Mouse (Mus musculus): ENCODE data around the gene Vps52. TPM values are rescaled to one million over a fixed set of nuclear protein-coding genes. Genes with fewer than 3 reads are reported as not detected.

Gene Vps52
- polyA plus RNA-seq, 1 experiment from 2014 or later = 21.9 TPM

- no peak for ATAC-seq (ENCODE audit: low read depth)
- no peak overlapping the region for H3K4me2 ChIP-seq (ENCODE audit: low read depth, low read length)
- H3K36me3 ChIP-seq (ENCODE audit: control insufficient read depth, insufficient read depth) = peaks cover 17% of the 10 kb centered on the region
- no peak overlapping the region for H3K9ac ChIP-seq (ENCODE audit: low read depth, low read length)
- H3K4me3 ChIP-seq (ENCODE audit: low read depth, low read length) = no peak overlapping the region
- H3K27me3 ChIP-seq (ENCODE audit: control insufficient read depth, insufficient read depth, low read depth, low read length) = no peaks in the 10 kb centered on the region
- H3K4me1 ChIP-seq (ENCODE audit: control insufficient read depth, low read depth, low read length) = peaks cover 28% of the 10 kb centered on the region
- 80% methylated on average over 6 of the region's 6 CpGs for WGBS (ENCODE audit: insufficient replicate concordance)
- no peak overlapping the region for H3K27ac ChIP-seq (ENCODE audit: low read length)
- no peaks in the 10 kb centered on the region for H3K9me3 ChIP-seq (replicated peaks; ENCODE audit: control insufficient read depth, low read length)
Measured at GRCm38 (mm10) chr17:33957493-33957892, 1.9 kb downstream of the Vps52 start.

GRCm38 (mm10) chr17:33958451-33958850, 2.8 kb downstream of the Vps52 start:
- Histone ChIP-seq H3K36me3 (ENCODE audit: control insufficient read depth, insufficient read depth) (peaks cover 8% of the 10 kb centered on the region), H3K27ac (ENCODE audit: low read length) (no peak overlapping the region), H3K27me3 (ENCODE audit: control insufficient read depth, insufficient read depth, low read depth, low read length) (no peaks in the 10 kb centered on the region), H3K4me3 (ENCODE audit: low read depth, low read length) (no peak overlapping the region), H3K4me1 (ENCODE audit: control insufficient read depth, low read depth, low read length) (peaks cover 19% of the 10 kb centered on the region), H3K9ac (ENCODE audit: low read depth, low read length) (no peak overlapping the region), H3K9me3 (replicated peaks; ENCODE audit: control insufficient read depth, low read length) (no peaks in the 10 kb centered on the region), H3K4me2 (ENCODE audit: low read depth, low read length) (no peak overlapping the region)
- no peak for ATAC-seq (ENCODE audit: low read depth)
- 88% methylated on average over 11 of the region's 11 CpGs for WGBS (ENCODE audit: insufficient replicate concordance)

- Histone ChIP-seq H3K4me3 (ENCODE audit: low read depth, low read length) (no peak overlapping the region), H3K9ac (ENCODE audit: low read depth, low read length) (no peak overlapping the region), H3K4me2 (ENCODE audit: low read depth, low read length) (no peak overlapping the region), H3K27ac (ENCODE audit: low read length) (no peak overlapping the region), H3K36me3 (ENCODE audit: control insufficient read depth, insufficient read depth) (peaks cover 8% of the 10 kb centered on the region; the same call in 1 of the 2 replicates), H3K4me1 (ENCODE audit: control insufficient read depth, low read depth, low read length) (peaks cover 12% of the 10 kb centered on the region), H3K27me3 (ENCODE audit: control insufficient read depth, insufficient read depth, low read depth, low read length) (no peaks in the 10 kb centered on the region), H3K9me3 (replicated peaks; ENCODE audit: control insufficient read depth, low read length) (no peaks in the 10 kb centered on the region)
- 86% methylated on average over 13 of the region's 13 CpGs for WGBS (ENCODE audit: insufficient replicate concordance)
- ATAC-seq (ENCODE audit: low read depth) = no peak
Measured at GRCm38 (mm10) chr17:33959135-33959534, 3.5 kb downstream of the Vps52 start.

- H3K4me1 ChIP-seq (ENCODE audit: control insufficient read depth, low read depth, low read length) = peaks cover 5% of the 10 kb centered on the region
- no peak overlapping the region for H3K4me2 ChIP-seq (ENCODE audit: low read depth, low read length)
- no peak overlapping the region for H3K4me3 ChIP-seq (ENCODE audit: low read depth, low read length)
- H3K36me3 ChIP-seq (ENCODE audit: control insufficient read depth, insufficient read depth) = peaks cover 8% of the 10 kb centered on the region; the same call in 1 of the 2 replicates
- H3K9me3 ChIP-seq (replicated peaks; ENCODE audit: control insufficient read depth, low read length) = no peaks in the 10 kb centered on the region
- 85% methylated on average over 15 of the region's 15 CpGs for WGBS (ENCODE audit: insufficient replicate concordance)
- H3K27ac ChIP-seq (ENCODE audit: low read length) = no peak overlapping the region
- no peaks in the 10 kb centered on the region for H3K27me3 ChIP-seq (ENCODE audit: control insufficient read depth, insufficient read depth, low read depth, low read length)
- no peak for ATAC-seq (ENCODE audit: low read depth)
- H3K9ac ChIP-seq (ENCODE audit: low read depth, low read length) = no peak overlapping the region
Measured at GRCm38 (mm10) chr17:33959948-33960347, 4.3 kb downstream of the Vps52 start.

- 81% methylated on average over 7 of the region's 7 CpGs for WGBS (ENCODE audit: insufficient replicate concordance)
- H3K4me1 ChIP-seq (ENCODE audit: control insufficient read depth, low read depth, low read length) = no peaks in the 10 kb centered on the region
- no peak overlapping the region for H3K9ac ChIP-seq (ENCODE audit: low read depth, low read length)
- H3K9me3 ChIP-seq (replicated peaks; ENCODE audit: control insufficient read depth, low read length) = no peaks in the 10 kb centered on the region
- H3K27ac ChIP-seq (ENCODE audit: low read length) = no peak overlapping the region
- H3K4me2 ChIP-seq (ENCODE audit: low read depth, low read length) = no peak overlapping the region
- H3K36me3 ChIP-seq (ENCODE audit: control insufficient read depth, insufficient read depth) = peaks cover 12% of the 10 kb centered on the region; the same call in 1 of the 2 replicates
- H3K27me3 ChIP-seq (ENCODE audit: control insufficient read depth, insufficient read depth, low read depth, low read length) = no peaks in the 10 kb centered on the region
- ATAC-seq (ENCODE audit: low read depth) = no peak
- no peak overlapping the region for H3K4me3 ChIP-seq (ENCODE audit: low read depth, low read length)
Measured at GRCm38 (mm10) chr17:33962876-33963275, 7.3 kb downstream of the Vps52 start.

- no peaks in the 10 kb centered on the region for H3K27me3 ChIP-seq (ENCODE audit: control insufficient read depth, insufficient read depth, low read depth, low read length)
- no peak overlapping the region for H3K4me2 ChIP-seq (ENCODE audit: low read depth, low read length)
- no peak overlapping the region for H3K27ac ChIP-seq (ENCODE audit: low read length)
- H3K9me3 ChIP-seq (replicated peaks; ENCODE audit: control insufficient read depth, low read length) = no peaks in the 10 kb centered on the region
- peaks cover 10% of the 10 kb centered on the region; the same call in 1 of the 2 replicates for H3K36me3 ChIP-seq (ENCODE audit: control insufficient read depth, insufficient read depth)
- H3K4me3 ChIP-seq (ENCODE audit: low read depth, low read length) = no peak overlapping the region
- 84% methylated on average over 17 of the region's 17 CpGs for WGBS (ENCODE audit: insufficient replicate concordance)
- no peaks in the 10 kb centered on the region; the same call in 1 of the 2 replicates for H3K4me1 ChIP-seq (ENCODE audit: control insufficient read depth, low read depth, low read length)
- ATAC-seq (ENCODE audit: low read depth) = no peak
- no peak overlapping the region for H3K9ac ChIP-seq (ENCODE audit: low read depth, low read length)
Measured at GRCm38 (mm10) chr17:33965082-33965845, 9.7 kb downstream of the Vps52 start.

GRCm38 (mm10) chr17:33965846-33966550, 10.4 kb downstream of the Vps52 start:
- Histone ChIP-seq H3K4me3 (ENCODE audit: low read depth, low read length) (no peak overlapping the region), H3K36me3 (ENCODE audit: control insufficient read depth, insufficient read depth) (peaks cover 10% of the 10 kb centered on the region; the same call in 1 of the 2 replicates), H3K9me3 (replicated peaks; ENCODE audit: control insufficient read depth, low read length) (no peaks in the 10 kb centered on the region), H3K4me1 (ENCODE audit: control insufficient read depth, low read depth, low read length) (no peaks in the 10 kb centered on the region; the same call in 1 of the 2 replicates), H3K27me3 (ENCODE audit: control insufficient read depth, insufficient read depth, low read depth, low read length) (no peaks in the 10 kb centered on the region), H3K9ac (ENCODE audit: low read depth, low read length) (no peak overlapping the region), H3K27ac (ENCODE audit: low read length) (no peak overlapping the region), H3K4me2 (ENCODE audit: low read depth, low read length) (no peak overlapping the region)
- 80% methylated on average over 16 of the region's 16 CpGs for WGBS (ENCODE audit: insufficient replicate concordance)
- no peak for ATAC-seq (ENCODE audit: low read depth)

GRCm38 (mm10) chr17:33968489-33968888, 12.9 kb downstream of the Vps52 start:
- H3K36me3 ChIP-seq (ENCODE audit: control insufficient read depth, insufficient read depth) = peaks cover 7% of the 10 kb centered on the region; the same call in 1 of the 2 replicates
- H3K4me2 ChIP-seq (ENCODE audit: low read depth, low read length) = no peak overlapping the region
- H3K4me3 ChIP-seq (ENCODE audit: low read depth, low read length) = no peak overlapping the region
- ATAC-seq (ENCODE audit: low read depth) = peak; percentile 67
- H3K27ac ChIP-seq (ENCODE audit: low read length) = no peak overlapping the region
- H3K9me3 ChIP-seq (replicated peaks; ENCODE audit: control insufficient read depth, low read length) = no peaks in the 10 kb centered on the region
- no peak overlapping the region for H3K9ac ChIP-seq (ENCODE audit: low read depth, low read length)
- no peaks in the 10 kb centered on the region; the same call in 1 of the 2 replicates for H3K4me1 ChIP-seq (ENCODE audit: control insufficient read depth, low read depth, low read length)
- H3K27me3 ChIP-seq (ENCODE audit: control insufficient read depth, insufficient read depth, low read depth, low read length) = no peaks in the 10 kb centered on the region
- under 1% methylated on average over 9 of the region's 9 CpGs for WGBS (ENCODE audit: insufficient replicate concordance)

- no peaks in the 10 kb centered on the region for H3K27me3 ChIP-seq (ENCODE audit: control insufficient read depth, insufficient read depth, low read depth, low read length)
- peaks cover 6% of the 10 kb centered on the region; the same call in 1 of the 2 replicates for H3K36me3 ChIP-seq (ENCODE audit: control insufficient read depth, insufficient read depth)
- ATAC-seq (ENCODE audit: low read depth) = peak; percentile 42; the same call in 1 of the 2 replicates
- no peaks in the 10 kb centered on the region; the same call in 1 of the 2 replicates for H3K4me1 ChIP-seq (ENCODE audit: control insufficient read depth, low read depth, low read length)
- H3K4me3 ChIP-seq (ENCODE audit: low read depth, low read length) = no peak overlapping the region
- no peaks in the 10 kb centered on the region for H3K9me3 ChIP-seq (replicated peaks; ENCODE audit: control insufficient read depth, low read length)
- whole genome bisulfite sequencing (ENCODE audit: insufficient replicate concordance) = 29% methylated on average over 5 of the region's 5 CpGs
- no peak overlapping the region for H3K4me2 ChIP-seq (ENCODE audit: low read depth, low read length)
- no peak overlapping the region for H3K9ac ChIP-seq (ENCODE audit: low read depth, low read length)
- no peak overlapping the region for H3K27ac ChIP-seq (ENCODE audit: low read length)
Measured at GRCm38 (mm10) chr17:33968927-33969326, 13.3 kb downstream of the Vps52 start.

All from liver, embryonic 16.5 days (tissue).